Mouse (Mus musculus): ENCODE data around the gene Gcsh.

The Gcsh gene

GRCm38 (mm10) chr8:116993095-116993867, at the start of gene Gcsh:
Gcsh (minus strand) TSS chr8:116993537.
- peak; percentile 99 for DNase-seq (ENCODE audit: low read depth, low spot score)

- DNase-seq (ENCODE audit: low read depth, low spot score): no peak
These were observed 46.5 kb upstream of the Gcsh start for GRCm38 (mm10) chr8:117039843-117040242.

GRCm38 (mm10) chr8:117037374-117037935, 44.1 kb upstream of the Gcsh start:
- DNase-seq (ENCODE audit: low read depth, low spot score): no peak

DNA sequence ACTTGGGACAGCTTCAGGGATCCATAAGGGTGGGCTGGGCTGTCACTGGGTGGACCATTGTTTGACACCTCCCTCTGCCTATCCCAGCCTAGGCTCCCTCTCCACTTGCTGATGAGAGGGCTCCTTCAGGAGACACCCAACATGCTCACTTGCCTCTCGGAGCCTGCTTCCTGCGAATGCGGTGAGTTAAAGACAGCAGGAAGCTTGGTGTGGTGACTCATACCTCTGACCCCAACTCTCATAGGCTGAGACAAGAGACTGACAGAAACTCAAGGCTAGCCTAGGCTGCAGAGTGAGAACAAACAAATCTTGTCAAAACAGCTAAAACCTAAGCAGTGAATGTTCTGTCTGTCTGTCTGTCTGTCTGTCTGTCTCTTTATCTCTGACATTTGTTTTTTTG, 40.1 kb upstream of the Gcsh start:
- no peak for DNase-seq (ENCODE audit: low read depth, low spot score)

GRCm38 (mm10) chr8:117032609-117033008, 39.3 kb upstream of the Gcsh start:
- DNase-seq (ENCODE audit: low read depth, low spot score): no peak

DNA sequence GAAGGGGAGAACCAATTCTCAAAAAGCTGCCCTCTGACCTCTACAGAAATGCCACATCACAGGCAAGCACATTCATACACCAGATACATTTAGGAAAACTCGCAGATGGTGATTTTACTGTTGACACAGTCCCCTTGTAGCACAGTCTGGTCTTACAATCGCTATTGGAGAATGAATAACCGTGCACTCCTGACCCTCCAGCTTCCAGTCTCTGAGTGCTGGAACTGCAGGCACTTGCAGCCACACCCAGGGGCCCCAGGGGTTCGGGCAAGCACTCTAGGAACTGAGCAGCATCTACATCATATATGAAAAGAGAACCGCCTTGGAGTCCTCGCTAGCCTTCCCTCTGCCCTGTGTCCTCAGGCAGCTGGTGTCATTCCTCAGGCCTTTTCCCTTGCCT, 38.1 kb upstream of the Gcsh start:
- DNase-seq (ENCODE audit: low read depth, low spot score): no peak

- DNase-seq (ENCODE audit: low read depth, low spot score): no peak
These were observed 35.3 kb upstream of the Gcsh start for GRCm38 (mm10) chr8:117028686-117029085.

DNA sequence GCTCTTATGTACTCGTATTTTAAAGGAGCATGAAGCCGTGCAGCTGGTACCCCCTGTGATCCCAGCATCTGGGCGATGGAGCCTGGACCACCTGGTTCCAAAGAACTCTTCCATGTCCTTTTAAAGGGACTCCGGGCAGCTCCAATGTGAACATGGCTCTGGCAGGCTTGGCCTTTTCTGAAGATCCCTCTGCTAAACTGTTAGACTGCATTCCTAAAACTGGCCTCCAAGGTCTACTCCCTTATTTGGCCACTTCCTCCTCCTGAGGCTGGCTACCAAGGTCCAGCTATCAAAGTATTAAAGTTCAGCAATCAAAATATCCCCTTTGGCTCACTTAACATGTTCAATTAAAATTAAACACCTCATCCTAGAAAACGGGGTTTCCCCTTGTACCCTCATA, 34.3 kb upstream of the Gcsh start:
- no peak for DNase-seq (ENCODE audit: low read depth, low spot score)

DNA sequence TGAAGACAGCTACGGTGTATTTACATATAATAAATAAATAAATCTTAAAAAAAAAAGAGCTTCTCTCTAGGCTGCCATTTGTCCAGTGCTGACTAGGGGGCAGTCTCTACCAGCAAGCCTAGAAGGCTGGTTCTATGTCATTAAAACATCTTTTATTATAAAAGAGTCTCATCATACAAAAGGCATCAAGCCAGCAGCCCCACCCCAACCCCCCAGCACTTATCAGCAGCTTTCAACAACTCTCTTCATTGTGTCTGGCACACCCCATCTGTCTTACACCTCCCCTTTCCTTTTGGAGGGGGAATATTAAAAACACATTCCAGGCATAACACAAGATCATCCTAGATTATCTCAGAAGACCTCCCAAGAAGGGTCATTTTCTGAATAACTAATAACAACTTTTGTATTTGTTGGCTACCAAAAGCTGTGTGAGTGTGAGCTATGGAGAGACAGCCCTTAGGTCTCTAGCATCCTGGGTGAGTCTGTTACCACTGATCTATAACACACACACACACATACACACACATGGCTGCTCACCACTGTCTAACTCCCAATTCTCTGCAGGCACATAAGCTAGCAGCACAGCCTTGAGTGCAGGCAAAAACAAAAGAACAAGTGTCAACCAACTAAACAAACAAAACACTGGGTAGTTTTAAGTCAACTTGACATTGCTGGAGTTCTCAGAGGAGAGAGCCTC, 29.1 kb upstream of the Gcsh start:
- DNase-seq (ENCODE audit: low read depth, low spot score): no peak

DNA sequence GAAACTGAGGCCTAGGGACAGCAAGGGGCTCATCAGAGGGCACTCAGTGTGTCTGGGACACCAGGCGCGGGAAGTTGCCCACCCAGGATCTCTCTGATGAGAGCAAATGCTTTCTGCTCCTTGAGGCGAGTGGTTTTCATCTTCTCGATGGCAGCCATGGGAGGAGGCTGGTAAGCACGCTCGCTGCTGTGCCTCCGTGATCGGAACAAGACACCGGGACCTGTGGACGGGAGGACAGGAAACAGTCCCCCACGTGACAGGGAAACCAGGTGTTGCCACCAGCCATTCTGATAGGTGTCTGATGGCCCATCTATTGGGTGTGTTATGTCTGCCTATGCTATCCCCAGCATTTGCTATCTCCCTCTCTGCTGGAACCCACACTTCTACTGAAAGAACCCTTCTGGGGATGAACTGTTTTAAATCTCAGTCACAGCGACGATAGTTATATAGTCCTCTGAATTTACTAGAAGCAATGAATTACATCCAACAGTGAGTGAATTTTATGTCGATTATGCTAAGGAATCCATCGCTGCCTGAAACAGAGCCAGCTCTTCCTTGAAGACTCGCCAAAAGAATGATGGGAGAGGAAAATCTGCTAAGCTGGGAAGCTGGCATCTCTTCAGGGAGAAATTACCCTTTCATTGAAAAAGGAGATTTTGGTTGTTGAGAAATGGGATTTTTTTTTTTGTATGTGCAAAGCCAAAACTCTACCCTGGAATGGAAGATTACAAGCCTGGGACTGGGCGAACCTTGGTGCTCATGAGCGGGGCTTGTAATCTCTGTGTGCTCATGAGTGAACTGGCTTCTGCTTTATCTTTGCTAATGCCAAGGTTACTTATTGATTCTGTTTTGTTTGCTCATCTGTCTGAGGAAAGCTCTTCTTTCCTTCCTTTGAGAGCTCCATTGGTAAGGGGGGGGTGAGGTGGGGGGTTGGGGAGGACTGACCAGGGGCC, 26.3 kb upstream of the Gcsh start:
- DNase-seq (ENCODE audit: low read depth, low spot score): no peak

DNA sequence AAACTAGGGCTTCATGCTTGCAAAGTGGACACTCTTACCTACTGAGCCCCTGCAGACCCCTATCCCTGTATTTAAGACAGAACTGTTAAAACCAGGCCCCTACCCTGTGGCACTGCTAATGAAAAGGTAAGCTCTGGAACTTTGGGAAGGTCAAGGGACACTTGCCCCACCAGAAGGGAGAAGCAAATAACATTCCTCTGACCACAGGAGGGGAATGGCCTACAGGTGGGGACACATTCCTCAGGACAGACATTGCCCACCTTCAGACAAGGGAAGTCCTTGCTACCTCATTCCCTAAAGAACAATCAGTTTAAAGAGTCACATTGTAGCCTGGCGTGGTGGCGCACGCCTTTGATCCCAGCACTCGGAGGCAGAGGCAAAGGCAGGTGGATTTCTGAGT, 24.6 kb upstream of the Gcsh start:
- no peak for DNase-seq (ENCODE audit: low read depth, low spot score)

GRCm38 (mm10) chr8:117017006-117017405, 23.7 kb upstream of the Gcsh start:
- peak; percentile 59 for DNase-seq (ENCODE audit: low read depth, low spot score)

DNA sequence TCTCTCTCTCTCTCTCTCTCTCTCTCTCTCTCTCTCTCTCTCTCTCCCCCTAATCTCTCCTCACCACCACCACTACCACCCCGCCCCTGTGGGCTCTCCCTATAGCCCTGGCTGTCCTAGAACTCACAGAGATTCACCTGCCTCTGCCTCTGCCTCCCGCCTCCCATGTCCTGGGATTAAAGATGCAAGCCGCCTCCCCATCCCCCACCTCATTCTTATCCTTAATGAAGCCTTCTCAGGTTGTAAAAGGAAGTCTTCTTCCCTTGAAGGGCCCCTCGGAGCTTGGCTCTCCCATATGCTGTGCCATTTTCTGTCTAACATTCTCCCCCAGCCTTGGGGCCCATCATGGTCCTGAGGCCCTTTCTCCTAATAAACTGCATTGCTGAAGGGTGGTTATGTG, 22.3 kb upstream of the Gcsh start:
- DNase-seq (ENCODE audit: low read depth, low spot score): no peak

GRCm38 (mm10) chr8:117011366-117011765, 18.0 kb upstream of the Gcsh start:
- DNase-seq (ENCODE audit: low read depth, low spot score): no peak

DNA sequence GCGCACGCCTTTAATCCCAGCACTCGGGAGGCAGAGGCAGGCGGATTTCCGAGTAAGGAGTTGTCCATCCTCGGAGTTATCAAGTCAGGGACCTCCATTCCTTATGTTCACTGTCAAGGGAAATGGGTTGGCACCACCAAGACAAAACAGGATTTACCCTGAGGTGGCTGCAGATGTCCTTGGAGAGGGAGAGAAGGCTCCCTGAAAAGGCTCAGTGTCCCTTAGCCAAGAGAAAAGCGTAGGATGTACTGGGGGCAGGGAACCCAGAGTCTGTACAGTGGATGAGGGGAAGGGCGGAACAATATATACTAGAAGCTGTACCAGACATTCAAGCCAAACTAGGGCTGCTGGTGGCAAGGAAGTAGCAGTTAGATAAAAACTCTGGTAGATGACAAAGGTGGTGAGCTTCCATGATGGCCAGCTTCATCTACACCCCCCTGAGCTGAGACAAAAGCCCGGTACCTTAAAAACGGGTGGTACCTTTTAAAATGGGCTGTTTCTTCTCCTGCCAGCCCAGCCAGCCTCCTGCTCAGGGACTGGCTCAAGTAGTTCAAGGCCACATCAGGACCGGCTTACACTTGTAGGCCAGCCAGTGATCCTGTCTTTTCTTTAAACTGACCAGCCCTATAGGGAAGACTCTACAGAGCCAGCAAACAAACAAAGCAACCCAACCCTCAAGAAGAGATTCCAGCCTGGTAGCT, 829 bp upstream of the Gcsh start:
- no peak for DNase-seq (ENCODE audit: low read depth, low spot score)

- no peak for DNase-seq (ENCODE audit: low read depth, low spot score)
These were observed 963 bp downstream of the Gcsh start for GRCm38 (mm10) chr8:116992176-116992971.

DNA sequence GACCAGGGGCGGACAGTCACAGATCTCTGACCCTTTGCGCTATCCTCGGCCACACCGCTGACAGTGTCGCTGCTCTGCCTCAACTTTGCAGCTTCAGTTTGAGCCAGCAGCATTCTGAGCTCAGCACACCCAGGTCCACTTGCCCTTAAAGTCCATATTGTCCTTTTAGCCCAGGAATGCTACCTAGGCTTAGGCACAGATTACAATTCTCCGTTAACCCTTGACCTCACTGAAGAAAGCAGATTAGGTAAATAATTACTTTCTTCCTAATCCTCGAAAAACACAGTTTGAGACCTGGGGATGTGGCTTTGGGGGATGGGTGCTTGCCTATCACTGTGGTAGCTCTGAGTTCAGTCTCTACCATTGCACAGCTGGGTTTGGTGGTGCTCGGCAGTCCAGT, 2.1 kb downstream of the Gcsh start:
- no peak for DNase-seq (ENCODE audit: low read depth, low spot score)

- no peak for DNase-seq (ENCODE audit: low read depth, low spot score)
These were observed 3.5 kb downstream of the Gcsh start for GRCm38 (mm10) chr8:116989842-116990241.

GRCm38 (mm10) chr8:116980117-116980516, 13.2 kb downstream of the Gcsh start:
- DNase-seq (ENCODE audit: low read depth, low spot score): no peak

DNA sequence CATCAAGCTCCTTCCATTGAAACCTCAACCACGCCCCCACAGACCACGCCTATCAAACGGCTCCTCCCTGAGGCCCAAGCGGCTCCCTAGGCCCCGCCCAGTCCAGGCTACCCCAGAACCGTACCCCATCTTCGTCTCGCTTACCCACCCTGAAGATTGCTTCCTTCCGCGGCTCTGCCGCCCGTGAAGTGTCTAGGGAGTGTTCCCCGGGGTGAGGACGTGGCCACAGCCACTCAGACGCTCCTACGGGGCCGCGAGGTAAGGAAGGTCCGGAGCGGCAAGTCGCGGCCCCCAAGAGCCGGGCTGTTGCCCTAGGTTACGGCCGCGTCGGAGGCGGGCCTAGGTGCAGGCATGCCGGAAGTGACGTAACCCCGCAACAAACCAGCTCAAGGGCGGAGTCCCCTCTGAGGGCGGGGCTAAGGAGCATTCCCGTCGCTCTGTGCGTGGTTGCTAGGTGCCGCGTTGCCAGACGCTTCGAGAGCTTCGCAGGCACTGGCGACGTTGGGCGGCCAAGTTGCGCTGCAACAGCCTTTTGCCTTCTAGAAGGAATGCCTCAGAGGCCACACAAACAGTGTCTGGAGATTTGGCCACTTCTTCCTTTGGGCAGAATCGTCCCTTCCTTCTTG, 14.6 kb downstream of the Gcsh start, which contains the start of gene 1700030J22Rik:
1700030J22Rik (minus strand) TSS at position 329 of the 626 bp plus-strand sequence.
- DNase-seq (ENCODE audit: low read depth, low spot score): peak; percentile 99

Data from WW6 (cell line).